Mouse (Mus musculus): ENCODE measurements around the gene Foxs1.

DNA sequence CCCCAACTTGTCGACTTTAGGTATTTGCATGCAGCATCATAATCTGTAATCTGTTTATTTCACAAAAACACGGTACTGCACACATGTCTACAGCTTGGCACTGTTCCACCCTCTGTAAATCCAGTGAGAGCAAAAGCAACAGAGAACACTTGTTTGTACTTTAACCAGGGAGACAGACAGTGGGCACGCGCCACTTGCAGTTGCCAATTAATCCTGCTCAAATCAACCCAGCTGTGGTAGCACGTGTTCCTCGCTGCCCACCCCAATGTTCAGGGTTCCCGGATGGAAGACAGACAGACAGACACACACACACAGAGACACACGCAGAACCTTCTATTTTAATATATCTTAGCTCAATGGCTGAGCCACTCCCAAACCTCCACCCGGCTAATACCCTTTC is 37.2 kb downstream of the Foxs1 start:
- TF ChIP-seq GATA1 (IDR thresholded peaks at IDR 0.05; ENCODE audit: low read length) (no peak), TAL1 (IDR thresholded peaks at IDR 0.05; ENCODE audit: low read length) (no peak)
